Mouse (Mus musculus) embryonic facial prominence, embryonic 10.5 days (tissue): ENCODE data around the gene Raver2. TPM values are rescaled to one million over a fixed set of nuclear protein-coding genes. Genes with fewer than 3 reads are reported as not detected.

Experiments
- DNase-seq: peaks from one replicate; pipeline ENCODE4 v3.0.0-alpha.2; 2017; ENCODE audit warnings: low spot score
- H3K27ac ChIP-seq: fragments of 300-500 bp; sonication (generic); replicated peaks from 2 replicates; pipeline ENCODE4 v1.5.1; 2016; ENCODE audit warnings: mild to moderate bottlenecking
- H3K27me3 ChIP-seq: fragments of 300-500 bp; sonication (generic); replicated peaks from 2 replicates; pipeline ENCODE4 v1.6.1; 2016; ENCODE audit warnings: low read depth, mild to moderate bottlenecking; ENCODE audit not compliant: poor library complexity, severe bottlenecking
- H3K36me3 ChIP-seq: fragments of 300-500 bp; sonication (generic); replicated peaks from 2 replicates; pipeline ENCODE4 v1.6.1; 2016; ENCODE audit warnings: mild to moderate bottlenecking, moderate library complexity
- H3K4me1 ChIP-seq: fragments of 300-500 bp; sonication (generic); 2 replicates; pipeline ENCODE4 v1.6.1; 2016
- H3K4me3 ChIP-seq: fragments of 300-500 bp; sonication (generic); 2 replicates; pipeline ENCODE4 v1.5.1; 2016; ENCODE audit warnings: mild to moderate bottlenecking, moderate library complexity
- H3K9me3 ChIP-seq: fragments of 300-500 bp; sonication (generic); 2 replicates; pipeline ENCODE4 v1.6.1; 2016; ENCODE audit warnings: mild to moderate bottlenecking
- WGBS: fragments of 180-500 bp; shearing (Covaris S2); methylation state at CpG from one replicate; pipeline ENCODE4 v1.1.7; 2016; 5-methylcytosine and 5-hydroxymethylcytosine counted together
- polyA plus RNA-seq: library from polyadenylated mRNA; unstranded; fragments of >200 nt; fragmentation: Nextera tagmentation; extraction: Ambion mirVana; gene quantifications from 2 replicates; pipeline ENCODE4 v1.2.1, GENCODE M21; 2016

The Raver2 gene
- 10.5 and 12.0 TPM in 2 replicates for polyA plus RNA-seq

- H3K9me3 ChIP-seq, result no peaks in the 10 kb centered on the region
- peak within 1 kb of the TSS; percentile 90 for H3K4me3 ChIP-seq
- peaks cover 10% of the 10 kb centered on the region; the same call in 1 of the 2 replicates for H3K4me1 ChIP-seq
- WGBS, result under 1% methylated on average over 54 of the region's 54 CpGs
- DNase-seq, result peak; percentile 85
- H3K27me3 ChIP-seq, result peaks cover 12% of the 10 kb centered on the region
- peak within 1 kb of the TSS; percentile 90 for H3K27ac ChIP-seq
- no peaks in the 10 kb centered on the region for H3K36me3 ChIP-seq
Measured at GRCm38 (mm10) chr4:101068786-101069153, at the start of gene Raver2. TSS of gene Raver2 (plus strand) at chr4:101068983.

GRCm38 (mm10) chr4:101020596-101020995 is 48.2 kb upstream of the Raver2 start, which contains the start of gene Gm10577:
TSS of gene Gm10577 (minus strand) at chr4:101020696.
- no peak within 1 kb of the TSS for H3K4me3 ChIP-seq
- peaks cover 15% of the 10 kb centered on the region for H3K9me3 ChIP-seq
- no peaks in the 10 kb centered on the region for H3K36me3 ChIP-seq
- 84% methylated on average over 4 of the region's 4 CpGs for WGBS
- H3K4me1 ChIP-seq, result no peaks in the 10 kb centered on the region
- no peak within 1 kb of the TSS for H3K27ac ChIP-seq
- H3K27me3 ChIP-seq, result no peaks in the 10 kb centered on the region
- no peak for DNase-seq

DNA sequence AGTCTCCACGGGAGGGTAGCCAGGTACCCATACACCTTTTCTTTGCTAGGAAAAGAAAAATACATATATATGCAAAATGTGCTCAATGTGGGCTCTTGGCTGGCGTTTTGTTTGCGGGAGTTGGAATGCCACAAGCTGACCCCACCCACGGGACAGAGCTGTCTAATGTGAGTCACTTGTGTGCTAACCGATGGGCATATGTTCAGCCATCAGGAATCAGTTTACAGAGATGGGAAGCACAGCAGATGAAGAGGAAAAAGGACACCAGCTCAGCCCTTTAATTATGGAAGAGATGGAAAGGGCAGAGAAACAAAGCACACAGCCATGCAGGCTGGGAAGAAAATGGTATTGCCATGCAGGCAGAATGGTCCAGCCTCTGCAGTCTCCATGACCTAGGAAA is 42.2 kb upstream of the Raver2 start:
- Histone ChIP-seq H3K36me3 (no peaks in the 10 kb centered on the region), H3K27me3 (no peaks in the 10 kb centered on the region), H3K4me3 (no peak overlapping the region), H3K9me3 (peaks cover 9% of the 10 kb centered on the region), H3K27ac (no peak overlapping the region), H3K4me1 (no peaks in the 10 kb centered on the region)
- DNase-seq, result no peak
- 75% methylated on average over 5 of the region's 5 CpGs for WGBS

DNA sequence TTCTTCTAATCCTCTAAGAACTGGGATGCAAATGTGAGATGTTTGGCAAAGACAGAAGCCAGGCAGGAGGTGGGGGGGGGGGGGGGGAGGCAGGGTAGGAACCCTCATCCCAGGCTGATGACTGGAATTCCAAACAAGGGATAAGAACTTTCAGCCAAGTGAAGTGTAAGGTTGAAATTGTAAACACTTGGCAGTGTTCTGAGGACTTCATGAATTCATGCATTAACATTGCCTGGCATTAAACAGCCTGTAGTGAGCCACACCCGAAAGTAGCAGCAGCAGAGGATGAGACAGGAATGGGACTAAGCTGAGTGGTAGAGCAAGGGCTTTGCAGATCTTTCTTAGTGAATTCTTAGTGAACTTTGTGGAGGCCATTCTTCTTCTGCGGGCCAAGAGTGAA is 41.8 kb upstream of the Raver2 start:
- no peaks in the 10 kb centered on the region for H3K36me3 ChIP-seq
- H3K27me3 ChIP-seq, result no peaks in the 10 kb centered on the region
- no peaks in the 10 kb centered on the region for H3K4me1 ChIP-seq
- H3K27ac ChIP-seq, result no peak overlapping the region
- DNase-seq, result no peak
- peaks cover 9% of the 10 kb centered on the region for H3K9me3 ChIP-seq
- 89% methylated on average over 2 of the region's 2 CpGs for whole genome bisulfite sequencing
- no peak overlapping the region for H3K4me3 ChIP-seq

DNA sequence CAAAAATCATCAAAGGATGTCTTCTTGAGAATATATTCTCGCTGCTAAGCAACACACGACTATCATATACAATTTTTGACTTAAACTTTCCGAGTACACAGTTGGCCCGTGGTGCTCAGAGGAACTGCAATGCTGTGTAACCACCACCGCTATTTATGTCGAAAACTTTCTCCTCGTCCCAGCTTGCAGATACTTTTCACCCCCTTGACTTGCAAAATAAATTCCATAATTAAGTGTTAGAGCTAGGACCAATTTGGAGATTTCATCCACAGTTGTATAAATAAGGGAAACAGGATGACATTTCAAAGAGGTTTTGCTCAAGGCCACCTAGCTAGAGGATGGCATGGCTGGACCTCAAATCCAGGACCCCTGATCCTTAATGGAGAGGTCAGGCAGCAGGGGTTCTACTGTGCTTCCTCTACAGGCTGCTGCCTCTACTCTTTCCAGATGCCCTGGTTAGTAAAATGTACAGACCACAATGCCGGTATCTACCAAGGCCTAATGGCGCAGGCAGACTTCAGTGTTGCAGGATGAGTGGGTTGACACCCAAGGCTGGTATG is 40.9 kb upstream of the Raver2 start:
- Histone ChIP-seq H3K4me3 (no peak overlapping the region), H3K27ac (no peak overlapping the region), H3K4me1 (no peaks in the 10 kb centered on the region), H3K27me3 (no peaks in the 10 kb centered on the region), H3K9me3 (peaks cover 5% of the 10 kb centered on the region), H3K36me3 (no peaks in the 10 kb centered on the region)
- 90% methylated on average over 9 of the region's 9 CpGs for WGBS
- no peak for DNase-seq

GRCm38 (mm10) chr4:101033047-101033446 is 35.7 kb upstream of the Raver2 start:
- Histone ChIP-seq H3K4me3 (no peak overlapping the region), H3K36me3 (no peaks in the 10 kb centered on the region), H3K27me3 (no peaks in the 10 kb centered on the region), H3K27ac (no peak overlapping the region), H3K4me1 (no peaks in the 10 kb centered on the region), H3K9me3 (no peaks in the 10 kb centered on the region)
- 75% methylated on average over 3 of the region's 3 CpGs for WGBS
- no peak for DNase-seq

DNA sequence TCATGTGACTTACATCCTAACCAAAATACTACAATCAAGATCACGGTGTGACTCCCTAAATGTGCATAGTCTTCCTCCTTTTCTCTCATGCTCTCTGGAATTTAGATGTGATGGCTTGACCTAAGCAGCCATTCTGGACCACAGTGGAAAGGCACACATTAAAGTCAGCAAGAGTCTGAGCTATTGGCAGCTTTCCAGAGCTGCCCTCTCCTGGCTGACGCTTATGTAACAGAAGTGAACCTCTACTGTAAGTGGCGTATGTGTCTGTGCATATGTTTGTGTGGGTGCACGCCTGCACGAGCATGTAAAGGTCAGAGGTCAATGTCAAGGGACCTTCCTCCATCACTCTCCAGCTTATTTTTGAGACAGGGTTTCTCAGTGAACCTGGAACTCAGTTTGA is 33.7 kb upstream of the Raver2 start:
- Histone ChIP-seq H3K4me3 (no peak overlapping the region), H3K36me3 (no peaks in the 10 kb centered on the region), H3K4me1 (no peaks in the 10 kb centered on the region), H3K27ac (no peak overlapping the region), H3K27me3 (no peaks in the 10 kb centered on the region), H3K9me3 (no peaks in the 10 kb centered on the region)
- 90% methylated on average over 5 of the region's 5 CpGs for WGBS
- no peak for DNase-seq

GRCm38 (mm10) chr4:101037156-101037555 is 31.6 kb upstream of the Raver2 start:
- no peak overlapping the region for H3K27ac ChIP-seq
- H3K9me3 ChIP-seq, result no peaks in the 10 kb centered on the region
- WGBS, result 67% methylated on average over 7 of the region's 7 CpGs
- no peak overlapping the region for H3K4me3 ChIP-seq
- no peak for DNase-seq
- no peaks in the 10 kb centered on the region for H3K27me3 ChIP-seq
- no peaks in the 10 kb centered on the region for H3K36me3 ChIP-seq
- no peaks in the 10 kb centered on the region for H3K4me1 ChIP-seq

DNA sequence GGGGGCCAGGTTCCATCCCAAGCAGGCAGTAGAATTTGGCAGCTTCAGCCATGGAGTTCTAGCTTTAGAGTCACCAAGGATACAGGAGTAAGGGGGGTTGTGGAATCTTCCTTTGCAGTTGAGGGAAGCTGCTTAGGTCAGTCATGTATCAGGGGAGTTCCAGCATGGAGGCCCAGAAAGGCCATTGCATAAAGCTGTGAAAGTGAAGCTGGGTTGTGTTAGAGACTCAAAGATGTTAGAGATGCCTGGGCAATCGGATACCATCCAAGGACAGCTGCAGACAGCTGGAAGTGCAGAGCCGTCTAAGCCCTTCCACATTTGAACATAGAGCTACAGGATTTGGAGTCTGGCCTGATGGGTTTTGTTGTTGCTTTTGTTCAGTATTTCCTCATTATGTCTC is 25.1 kb upstream of the Raver2 start:
- Histone ChIP-seq H3K36me3 (no peaks in the 10 kb centered on the region), H3K4me3 (no peak overlapping the region), H3K27ac (no peak overlapping the region), H3K4me1 (no peaks in the 10 kb centered on the region), H3K9me3 (no peaks in the 10 kb centered on the region), H3K27me3 (no peaks in the 10 kb centered on the region)
- WGBS, result 84% methylated on average over 2 of the region's 2 CpGs
- DNase-seq, result no peak

- no peaks in the 10 kb centered on the region for H3K4me1 ChIP-seq
- H3K27me3 ChIP-seq, result no peaks in the 10 kb centered on the region
- H3K27ac ChIP-seq, result no peak overlapping the region
- no peak overlapping the region for H3K4me3 ChIP-seq
- H3K36me3 ChIP-seq, result no peaks in the 10 kb centered on the region
- no peaks in the 10 kb centered on the region for H3K9me3 ChIP-seq
- no peak for DNase-seq
Measured at GRCm38 (mm10) chr4:101044149-101044548, 24.6 kb upstream of the Raver2 start.

GRCm38 (mm10) chr4:101046576-101046975 is 22.2 kb upstream of the Raver2 start:
- DNase-seq, result no peak
- H3K27me3 ChIP-seq, result no peaks in the 10 kb centered on the region
- WGBS, result 77% methylated on average over 4 of the region's 4 CpGs
- H3K4me1 ChIP-seq, result no peaks in the 10 kb centered on the region
- no peak overlapping the region for H3K27ac ChIP-seq
- H3K36me3 ChIP-seq, result no peaks in the 10 kb centered on the region
- H3K9me3 ChIP-seq, result no peaks in the 10 kb centered on the region
- no peak overlapping the region for H3K4me3 ChIP-seq

DNA sequence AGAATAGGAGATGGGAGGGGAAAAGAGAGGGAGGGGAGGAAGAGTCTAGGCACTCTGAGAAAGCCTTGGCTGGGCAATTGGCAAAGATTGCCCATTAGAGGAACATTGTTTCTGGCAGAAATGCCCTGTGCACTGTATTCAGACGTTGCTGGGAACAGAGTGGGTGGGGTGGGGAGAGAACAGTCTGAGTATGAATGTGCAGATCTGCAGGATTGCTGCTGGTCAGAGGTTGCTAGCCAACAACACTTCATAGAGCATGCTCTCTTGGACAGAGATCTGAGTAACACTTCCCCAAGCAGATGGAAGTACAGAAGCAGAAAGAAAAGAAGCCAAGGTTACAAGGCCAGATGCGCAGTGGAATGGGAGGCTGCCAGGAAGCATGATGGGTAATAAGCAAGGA is 6.6 kb upstream of the Raver2 start:
- no peaks in the 10 kb centered on the region for H3K27me3 ChIP-seq
- H3K4me1 ChIP-seq, result no peaks in the 10 kb centered on the region
- peaks cover 5% of the 10 kb centered on the region; the same call in 1 of the 2 replicates for H3K9me3 ChIP-seq
- H3K27ac ChIP-seq, result no peak overlapping the region
- 77% methylated on average over 2 of the region's 2 CpGs for WGBS
- no peak for DNase-seq
- no peaks in the 10 kb centered on the region for H3K36me3 ChIP-seq
- no peak overlapping the region for H3K4me3 ChIP-seq

DNA sequence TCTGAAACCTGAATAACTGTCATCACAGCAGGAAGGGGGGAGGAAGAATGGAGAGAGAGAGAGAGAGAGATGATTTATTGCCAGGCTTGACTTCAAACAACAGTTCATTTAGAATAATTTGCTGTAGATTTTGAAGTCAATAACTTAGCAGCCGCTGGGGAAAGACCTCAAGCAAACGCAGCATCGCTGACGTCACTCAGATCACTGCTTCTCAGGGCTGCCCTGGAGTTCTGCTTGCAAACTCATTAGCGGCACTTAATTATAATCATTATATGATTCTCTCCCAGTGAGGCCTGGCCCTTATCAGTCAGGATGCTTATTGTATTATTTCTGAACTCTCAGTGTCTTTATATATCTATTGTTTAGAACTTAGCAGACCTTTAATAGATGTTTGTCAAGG is 2.4 kb upstream of the Raver2 start:
- H3K9me3 ChIP-seq, result peaks cover 2% of the 10 kb centered on the region; the same call in 1 of the 2 replicates
- peaks cover 12% of the 10 kb centered on the region for H3K27me3 ChIP-seq
- no peak overlapping the region for H3K4me3 ChIP-seq
- WGBS, result 68% methylated on average over 5 of the region's 5 CpGs
- DNase-seq, result no peak
- H3K36me3 ChIP-seq, result no peaks in the 10 kb centered on the region
- H3K4me1 ChIP-seq, result peaks cover 10% of the 10 kb centered on the region; the same call in 1 of the 2 replicates
- no peak overlapping the region for H3K27ac ChIP-seq
